Mouse (Mus musculus) cerebellum, adult 18-20 months (tissue): Measurements from ENCODE around the gene Zfhx3.

Source experiments
- DNase-seq, 2 experiments: peaks; one replicate each; pipeline ENCODE4 v3.0.0; 2021

Gene Zfhx3

DNA sequence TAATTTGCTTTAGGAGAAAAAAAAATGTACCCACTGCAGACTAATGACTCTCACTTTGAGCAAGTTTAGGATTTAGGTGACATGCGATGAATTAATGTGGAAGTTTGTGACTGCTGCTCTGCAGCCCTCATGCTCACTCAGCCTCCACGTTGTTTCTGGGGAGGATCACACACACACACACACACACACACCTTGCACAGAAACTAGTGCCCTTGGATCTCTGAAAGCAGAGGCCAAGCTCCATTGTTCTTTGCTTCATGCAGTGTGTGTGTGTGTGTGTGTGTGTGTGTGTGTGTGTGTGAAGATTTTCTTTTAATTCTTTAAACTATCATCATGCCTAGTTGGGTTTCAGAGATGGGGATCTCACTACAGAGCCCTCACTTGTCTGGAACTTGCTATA, 1020.7 kb downstream of the Zfhx3 start:
- DNase-seq: no peak

DNA sequence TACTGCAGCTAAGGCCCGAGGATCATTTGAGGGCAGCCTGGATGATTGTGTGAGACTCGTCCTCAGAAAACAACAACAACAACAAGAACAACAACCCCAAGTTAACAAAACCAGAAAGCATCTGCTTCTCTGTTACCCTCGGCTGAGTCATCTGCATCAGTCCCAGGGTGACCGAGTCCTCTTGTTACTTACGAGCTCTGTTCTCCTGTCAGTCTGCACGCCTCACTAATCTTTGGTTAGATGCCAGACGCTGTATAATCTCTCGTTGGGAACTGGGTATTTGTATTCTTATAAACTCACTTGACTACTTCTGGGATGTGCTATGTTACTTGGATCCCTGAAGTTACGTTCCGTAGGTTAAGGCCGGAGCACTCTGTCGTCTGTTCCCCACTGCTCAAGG, 1023.6 kb downstream of the Zfhx3 start:
- DNase-seq: no peak

DNA sequence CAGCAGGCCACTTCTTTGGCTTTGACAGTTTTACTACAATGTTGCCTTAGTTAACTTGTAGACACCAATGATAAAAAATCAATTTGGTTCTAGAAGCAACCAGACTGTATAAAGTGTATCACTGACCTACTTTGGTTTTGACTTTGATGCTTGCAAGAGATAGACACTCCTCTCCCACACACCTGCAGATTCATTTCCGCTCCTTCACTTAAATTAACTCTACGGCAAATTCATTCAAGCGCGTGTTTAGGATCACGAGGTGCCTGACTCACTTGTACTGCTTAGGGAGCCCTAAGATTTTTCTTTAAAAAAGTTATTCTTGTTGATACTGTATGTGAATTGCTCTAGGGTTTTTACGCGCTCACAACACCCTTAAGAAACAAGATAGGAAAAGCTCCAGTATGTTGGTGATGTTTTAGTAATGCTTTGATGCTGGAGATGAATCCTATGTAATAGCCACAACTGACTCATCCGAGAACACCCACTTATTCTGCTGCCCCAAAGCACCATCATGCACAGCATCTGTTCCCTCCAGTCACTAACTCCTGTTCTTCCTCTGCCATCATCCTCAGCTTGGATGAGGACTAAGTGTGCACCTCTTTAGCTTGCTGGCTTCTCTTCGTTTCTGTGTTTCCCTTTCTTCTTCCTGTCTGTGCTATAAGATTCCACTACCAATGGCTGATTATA, 1031.3 kb downstream of the Zfhx3 start:
- no peak for DNase-seq

DNA sequence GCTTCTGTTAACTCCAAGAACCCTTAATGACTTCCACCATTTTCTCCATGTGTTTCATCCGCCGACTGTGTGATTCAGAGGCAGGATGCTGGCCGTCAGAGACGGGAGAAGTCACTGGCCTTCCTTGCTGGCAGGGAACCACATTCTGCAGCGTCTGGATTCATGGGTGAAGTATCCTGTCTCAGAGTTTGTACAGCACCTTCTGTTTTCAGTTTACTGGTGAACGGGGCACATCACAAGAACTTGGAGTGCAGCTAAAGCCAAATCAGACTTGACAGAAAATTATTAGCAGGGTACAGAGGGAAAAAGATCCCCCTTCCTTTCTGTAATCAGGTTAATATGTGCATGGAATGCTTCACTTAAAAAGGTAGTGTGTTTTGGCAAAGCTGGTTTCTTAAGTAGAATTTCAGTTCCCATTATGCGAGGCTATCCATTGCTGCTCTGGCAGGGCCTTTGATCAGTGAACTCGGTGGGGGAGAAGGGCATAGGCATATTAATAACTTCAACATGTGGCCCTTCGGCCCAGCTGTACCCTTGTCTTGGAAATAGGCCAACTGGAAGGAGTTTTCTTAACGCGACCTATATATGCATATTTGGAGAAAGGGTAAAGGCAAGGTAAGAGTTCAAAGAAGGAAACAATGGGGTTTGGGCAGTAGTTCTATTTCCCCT, 1035.4 kb downstream of the Zfhx3 start:
- DNase-seq: no peak

DNA sequence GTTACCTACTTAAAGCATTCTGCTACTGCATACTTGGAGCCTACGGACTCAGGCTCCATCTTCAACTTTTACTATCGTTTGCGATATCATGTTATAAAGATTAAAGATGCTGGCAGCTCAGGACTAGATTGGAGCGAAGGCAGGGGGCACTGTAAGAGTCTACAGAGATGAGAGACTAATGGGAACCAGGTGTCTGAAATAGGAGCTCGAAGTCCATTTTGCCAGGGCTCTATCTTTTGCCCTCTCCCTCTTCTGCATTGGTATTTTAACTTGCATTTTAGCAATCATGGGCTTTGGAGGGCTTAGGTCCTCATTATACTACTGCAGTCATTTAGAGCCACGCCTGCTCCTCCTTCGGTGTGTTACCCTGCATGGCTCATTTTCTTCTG, 1035.9 kb downstream of the Zfhx3 start:
- DNase-seq: no peak

DNA sequence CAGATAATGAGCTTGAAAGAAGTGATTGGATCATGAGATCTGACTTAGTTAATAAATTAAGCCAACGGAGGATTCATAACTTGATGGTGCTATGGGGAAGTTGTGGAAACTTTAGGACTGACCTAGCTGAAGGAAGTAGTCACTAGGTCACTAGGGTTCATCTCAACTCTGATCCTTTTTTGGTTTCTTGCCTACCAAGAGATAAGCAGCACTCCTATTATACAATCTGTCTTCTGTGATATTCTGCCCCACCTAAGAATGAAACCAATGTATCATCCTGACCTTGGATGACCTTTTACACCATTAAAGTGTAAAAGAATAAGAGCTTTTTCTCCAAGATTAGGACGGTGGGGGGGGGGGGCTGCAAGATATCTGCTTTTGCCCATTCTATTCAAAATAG, 1042.5 kb downstream of the Zfhx3 start:
- no peak for DNase-seq

DNA sequence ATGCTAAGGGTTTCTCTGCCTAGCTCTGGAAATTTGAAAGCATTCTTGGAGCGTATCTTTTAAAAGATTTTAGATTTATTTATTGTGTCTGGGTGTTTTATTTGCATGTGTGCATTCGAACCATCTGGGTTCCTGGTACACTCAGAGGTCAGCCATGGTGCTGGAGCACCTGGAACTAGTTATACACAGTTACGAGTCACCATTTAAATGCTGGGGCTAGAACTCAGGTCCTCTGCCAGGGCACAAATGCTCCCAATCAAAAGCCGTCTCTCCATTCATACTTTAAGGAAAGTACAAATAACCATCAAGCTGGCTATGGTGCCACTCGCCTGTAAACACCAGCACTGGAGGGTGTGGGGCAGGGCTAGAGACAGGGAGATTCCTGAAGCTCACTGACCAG, 1047.4 kb downstream of the Zfhx3 start:
- DNase-seq: no peak

DNA sequence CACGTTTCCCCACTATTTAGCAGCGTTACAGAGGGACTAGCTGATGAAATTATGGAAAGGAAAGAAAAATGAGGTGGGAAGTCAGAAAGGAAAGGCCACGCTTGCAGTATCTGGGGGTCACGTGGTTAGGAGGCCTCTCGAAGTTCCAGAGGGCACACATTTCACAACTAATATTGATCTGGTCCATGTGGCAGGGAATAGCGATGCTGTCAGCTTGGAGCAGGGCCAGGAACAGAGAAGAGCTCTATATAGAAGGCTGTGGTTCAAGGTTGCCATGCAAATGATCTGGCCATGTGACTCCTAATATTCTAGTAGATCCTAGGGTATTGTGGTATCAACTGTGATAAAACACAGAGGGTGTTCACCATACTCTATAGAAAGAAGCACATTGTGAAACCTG, 1048.1 kb downstream of the Zfhx3 start:
- no peak for DNase-seq

DNA sequence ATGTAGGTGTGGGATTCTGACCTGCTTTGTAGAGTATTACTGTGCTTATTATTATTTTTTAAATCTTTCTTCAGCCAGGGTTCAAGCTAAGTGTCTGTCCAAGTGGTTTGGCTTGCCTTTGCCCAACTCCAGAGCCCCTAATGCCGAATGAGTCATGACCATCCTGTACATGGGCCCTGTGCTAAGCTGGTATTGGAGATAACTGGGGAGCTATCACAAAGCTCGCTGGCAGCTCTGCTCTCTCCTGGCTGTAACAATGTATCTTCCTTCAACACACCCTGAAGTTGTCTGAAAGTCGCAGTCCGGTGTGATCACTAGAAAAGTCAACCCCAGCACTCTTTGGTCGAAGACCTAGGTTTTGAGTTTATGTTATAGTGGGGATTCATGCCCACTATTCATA, 1049.0 kb downstream of the Zfhx3 start:
- DNase-seq: no peak

DNA sequence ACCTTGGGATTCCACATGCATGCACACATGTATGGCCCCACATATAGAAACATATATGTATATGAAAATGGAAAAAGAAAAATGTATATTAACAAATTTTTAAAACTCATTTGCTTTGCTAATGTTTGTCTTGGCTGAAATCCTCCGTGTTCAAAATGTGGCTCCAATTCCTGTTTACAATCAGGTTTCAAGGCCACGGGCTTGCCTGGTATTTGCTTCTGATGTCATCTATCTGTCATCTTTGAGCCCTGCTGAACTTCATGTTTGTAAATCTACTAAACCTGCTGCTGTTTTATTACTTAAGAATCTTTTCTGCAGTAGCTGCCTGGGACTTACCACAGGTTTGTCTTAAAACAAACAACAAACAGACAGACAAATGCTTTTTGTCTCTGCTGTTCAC, 1051.3 kb downstream of the Zfhx3 start:
- no peak for DNase-seq

DNA sequence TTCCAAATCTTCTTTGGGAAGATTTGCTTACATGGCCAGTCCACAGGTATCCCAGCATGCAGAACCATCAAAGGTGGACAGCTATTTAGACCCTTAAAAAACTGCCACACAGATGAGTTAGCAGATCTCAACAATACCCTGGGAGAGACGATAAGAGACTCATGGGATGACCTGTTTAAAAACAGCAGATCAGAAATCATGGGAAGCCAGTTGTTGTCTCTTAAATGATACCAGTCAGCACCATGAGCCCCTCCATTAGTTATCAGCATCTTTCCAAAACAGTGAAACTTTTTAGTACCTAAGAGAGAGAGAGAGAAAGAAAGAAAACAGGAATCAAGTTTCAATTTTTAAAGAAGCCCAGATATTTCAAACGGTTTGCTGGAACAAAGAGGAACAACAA, 1051.7 kb downstream of the Zfhx3 start:
- no peak for DNase-seq

DNA sequence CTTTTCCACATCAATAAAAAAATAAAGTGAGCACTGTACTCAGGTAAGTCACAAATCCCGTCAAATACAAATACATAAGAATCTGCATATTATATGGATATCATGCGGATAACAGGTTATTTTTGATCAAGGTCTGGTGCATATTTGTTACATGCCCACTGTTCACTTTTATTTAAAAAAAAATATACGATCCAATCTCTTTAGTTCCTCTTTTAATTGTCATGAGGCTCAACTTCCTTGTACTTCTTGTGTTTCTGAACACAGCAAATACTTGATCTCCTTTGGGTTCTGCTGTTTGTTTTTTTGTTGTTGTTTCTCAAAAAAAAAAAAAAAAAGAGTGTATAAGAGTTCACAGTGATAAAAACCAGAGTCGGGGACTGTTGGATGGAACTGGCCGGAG, 1052.4 kb downstream of the Zfhx3 start:
- DNase-seq: no peak

DNA sequence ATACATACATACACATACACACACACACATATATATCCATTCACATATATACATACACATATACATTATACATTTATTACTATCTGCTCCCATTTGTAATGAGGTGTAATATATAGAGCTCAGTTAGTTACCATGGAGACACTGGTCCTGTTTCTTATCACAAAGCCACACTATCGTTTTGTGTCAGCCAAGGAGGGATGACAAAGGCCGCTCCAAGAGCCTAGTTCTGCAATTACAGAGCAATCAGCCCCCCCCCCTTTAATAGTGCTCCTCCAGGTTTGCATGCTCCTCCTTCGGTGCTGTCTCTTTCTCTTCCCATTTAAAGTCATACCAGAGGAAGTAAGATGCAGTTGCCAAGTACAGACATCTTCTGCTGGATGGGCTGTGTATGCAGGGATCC, 1054.9 kb downstream of the Zfhx3 start:
- no peak for DNase-seq

DNA sequence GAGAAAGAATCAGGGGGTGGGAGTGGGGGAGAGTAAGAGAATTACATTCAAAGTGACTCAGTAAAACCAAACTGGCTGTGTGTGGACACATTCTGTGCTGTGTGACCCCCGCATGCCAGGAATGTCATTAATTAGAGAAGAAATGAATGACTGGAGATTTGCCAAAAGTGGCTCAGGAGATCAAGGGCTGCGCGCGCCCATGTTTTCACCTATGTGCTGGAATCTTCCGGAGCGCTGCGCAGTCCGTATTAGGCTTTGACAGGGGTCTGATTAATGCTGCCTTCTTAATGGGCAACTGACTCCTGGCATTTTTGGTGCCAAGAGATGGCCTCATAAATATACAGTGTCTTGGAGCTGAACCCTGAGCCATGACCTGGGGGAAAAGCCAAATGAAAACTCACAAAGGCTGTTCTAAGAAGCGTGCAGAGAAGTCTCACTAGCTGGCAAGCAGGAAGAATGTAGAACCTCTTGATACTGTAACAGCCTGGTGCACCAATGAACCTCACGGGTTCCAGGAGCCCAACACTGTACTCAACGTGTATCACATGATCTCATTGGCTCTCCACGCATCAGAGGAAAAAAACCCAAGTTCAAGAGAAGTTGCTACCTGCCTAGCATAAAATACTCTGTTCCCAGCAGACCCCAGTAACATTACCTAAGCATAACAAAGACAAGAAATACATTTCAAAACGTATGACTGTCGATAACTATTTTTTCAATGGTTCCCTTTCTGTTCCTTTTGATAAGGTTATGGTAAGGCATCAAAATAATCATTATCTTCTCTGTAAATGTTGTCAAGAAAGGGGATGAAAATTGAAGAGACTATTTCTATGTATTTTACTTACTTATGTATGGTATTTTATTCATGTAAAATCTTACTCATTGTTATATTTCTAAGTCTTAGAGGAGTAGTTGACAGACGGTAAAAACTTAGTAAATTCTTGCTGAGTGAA, 1057.1 kb downstream of the Zfhx3 start:
- no peak for DNase-seq

DNA sequence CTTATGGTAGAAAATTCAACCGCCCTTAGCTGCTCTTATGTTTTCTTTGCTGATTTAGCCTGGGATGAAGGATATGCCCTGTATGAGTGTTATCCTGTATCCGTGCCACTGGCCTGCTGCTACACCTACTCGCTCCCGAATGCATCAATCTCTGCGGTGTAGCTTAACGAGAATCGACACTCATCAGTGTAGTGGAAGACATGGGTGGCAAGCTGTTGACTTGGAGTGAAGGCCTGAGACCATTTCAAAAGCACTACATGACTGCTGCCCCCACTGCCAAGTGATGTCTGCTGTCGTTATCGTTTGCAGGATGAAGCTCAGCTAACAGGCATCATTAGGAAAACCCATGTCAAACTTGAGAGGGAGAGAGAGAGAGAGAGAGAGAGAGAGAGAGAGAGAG, 1058.6 kb downstream of the Zfhx3 start:
- DNase-seq: no peak

DNA sequence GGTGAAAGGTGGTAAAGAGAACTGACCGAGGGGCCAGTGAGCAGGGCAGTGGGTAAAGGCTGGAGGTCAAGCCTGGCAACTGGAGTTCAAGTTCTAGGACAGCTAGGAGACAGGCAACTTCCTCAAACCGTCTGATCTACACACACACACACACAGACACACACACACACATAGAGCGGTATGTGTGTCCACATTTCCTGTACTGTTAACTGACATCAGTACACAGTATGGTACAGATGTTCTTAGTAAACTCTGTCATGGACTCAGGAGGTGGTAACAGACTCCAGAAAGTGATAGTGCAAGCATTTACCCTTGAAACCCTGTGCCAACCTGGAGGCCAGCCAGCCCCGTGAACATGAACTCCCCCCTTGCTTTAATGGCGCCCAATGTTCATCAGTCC, 1059.5 kb downstream of the Zfhx3 start:
- DNase-seq: no peak

DNA sequence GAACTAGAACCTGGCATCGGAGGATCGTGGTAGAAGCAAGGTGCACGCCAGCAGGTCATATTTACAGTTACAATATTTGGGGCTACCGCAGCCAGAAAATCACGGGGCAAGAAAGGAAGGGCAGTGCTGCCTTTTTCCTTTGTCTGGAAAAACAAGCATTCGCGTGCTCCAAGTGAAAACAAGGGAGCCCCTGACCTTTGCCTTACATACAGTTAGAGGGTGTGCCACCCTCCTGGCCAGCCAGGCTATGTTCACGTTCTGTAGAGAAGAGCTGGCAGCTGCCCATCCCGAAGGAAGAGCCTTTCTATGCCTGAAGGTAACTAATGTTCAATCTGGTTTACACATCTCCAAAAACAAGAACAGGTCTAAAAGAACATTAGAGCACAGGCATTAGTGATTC, 1064.5 kb downstream of the Zfhx3 start:
- no peak for DNase-seq
